Comparison of ENCODE assay signal across 8 mouse cellular contexts in the genomic region with DNA sequence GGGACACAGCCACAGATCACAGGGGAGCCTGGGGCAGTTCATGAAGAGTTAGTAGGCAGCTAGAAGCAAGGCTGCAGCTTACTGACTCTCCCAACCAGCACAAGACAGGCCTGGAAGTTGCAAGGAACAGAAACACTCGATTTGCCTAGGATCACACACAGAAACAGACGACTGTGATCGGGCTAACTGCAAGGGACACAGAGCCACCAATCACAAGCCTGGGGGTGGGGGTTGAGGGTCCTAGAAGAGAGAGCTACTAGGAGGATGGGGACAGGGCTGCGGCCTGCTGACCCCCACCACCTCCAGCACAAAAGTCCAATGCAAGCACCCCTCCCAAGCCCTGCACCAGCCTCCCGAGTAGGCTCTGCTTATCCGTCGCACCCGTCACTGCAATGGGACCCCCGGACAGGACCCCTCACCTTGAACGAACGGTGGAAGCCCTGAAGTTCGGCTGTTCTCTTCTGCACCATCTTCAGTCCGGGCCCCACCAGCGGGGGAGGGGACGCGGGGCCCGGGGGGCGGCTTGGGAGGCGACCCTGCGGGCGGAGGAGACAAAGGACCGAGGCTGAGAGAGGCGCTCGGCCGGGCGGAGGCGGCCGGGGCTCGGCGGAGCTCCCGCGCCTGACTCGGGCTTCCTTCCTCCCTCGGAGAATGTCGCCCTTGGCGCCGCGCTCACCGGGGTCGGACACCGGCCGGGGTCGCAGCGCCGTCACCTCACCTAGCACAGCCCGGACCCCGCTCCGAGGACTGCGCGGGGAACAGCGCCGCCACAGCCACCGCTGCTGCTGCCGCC. TPM values are rescaled to one million over a fixed set of nuclear protein-coding genes. Genes with fewer than 3 reads are reported as not detected.
A peak's percentile ranks its signal among the peaks of the same experiment; 100 is the strongest.
DNase-seq lines count a peak whose midpoint lies in the region; ATAC-seq and TF ChIP-seq lines count a peak whose summit lies in the region.

No protein-coding gene starts in this region.

- TF ChIP-seq POLR2A in bone marrow macrophage, adult 2 months (IDR thresholded peaks at IDR 0.05; ENCODE audit: borderline replicate concordance, low read depth, low read length): no peak
- TF ChIP-seq POLR2A in liver, adult 2 months (IDR thresholded peaks at IDR 0.05; ENCODE audit: extremely low read depth, insufficient read depth, low read length): no peak

- peak overlapping the region; percentile 72 for H3K4me2 ChIP-seq in forebrain, postnatal 0 days (ENCODE audit: low read depth)
- H3K4me2 ChIP-seq in neural tube, embryonic 15.5 days: peak overlapping the region; percentile 76

- DNase-seq in left cerebral cortex, postnatal 25 days (ENCODE audit: low spot score in 2 of 2): peak; percentile 34
- no peak for DNase-seq in left cerebral cortex, adult 8-10 months (ENCODE audit: low spot score in 2 of 2)
- DNase-seq in forebrain, postnatal 0 days: peak; percentile 54
- peak; percentile 26 for DNase-seq in liver, adult 2 months (ENCODE audit: extremely low read depth, low read depth, low spot score)
- no peak for DNase-seq in spleen, postnatal 36 days (ENCODE audit: low spot score in 2 of 2)
- no peak for DNase-seq in frontal cortex, postnatal 10 days (ENCODE audit: low spot score in 2 of 2)

- intact Hi-C loops in left cerebral cortex, postnatal 25 days (cut with DNase I): loop anchor here (1.0 to 5.0 kb wide), 4 partner anchors 19 to 88 kb away; a partner anchor contains a TSS

- H3K9ac ChIP-seq in forebrain, postnatal 0 days: peak overlapping the region; percentile 94
- peak overlapping the region; percentile 99 for H3K9ac ChIP-seq in liver, adult 2 months (ENCODE audit: low read depth, low read length)
- peak overlapping the region; percentile 79 for H3K9ac ChIP-seq in neural tube, embryonic 15.5 days (replicated peaks)

- 2% methylated on average over 51 of the region's 54 CpGs for WGBS in forebrain, postnatal 0 days
- WGBS in liver, adult 2 months: under 1% methylated on average over 38 of the region's 54 CpGs
- 0% methylated on average over 43 of the region's 54 CpGs for WGBS in neural tube, embryonic 15.5 days

- H3K36me3 ChIP-seq in forebrain, postnatal 0 days (ENCODE audit: insufficient read depth): peaks cover 10% of the 10 kb centered on the region
- H3K36me3 ChIP-seq in liver, adult 2 months (ENCODE audit: control insufficient read depth, insufficient read depth, low read length): peaks cover 9% of the 10 kb centered on the region
- H3K36me3 ChIP-seq in neural tube, embryonic 15.5 days: peaks cover 15% of the 10 kb centered on the region

- peaks cover 44% of the 10 kb centered on the region for H3K4me1 ChIP-seq in bone marrow macrophage, adult 2 months (ENCODE audit: control insufficient read depth, insufficient read depth, low read length)
- peaks cover 35% of the 10 kb centered on the region for H3K4me1 ChIP-seq in forebrain, postnatal 0 days (ENCODE audit: insufficient read depth)
- H3K4me1 ChIP-seq in liver, adult 2 months (ENCODE audit: control insufficient read depth, insufficient read depth, low read length): peaks cover 59% of the 10 kb centered on the region
- peaks cover 78% of the 10 kb centered on the region for H3K4me1 ChIP-seq in neural tube, embryonic 15.5 days

- H3K27me3 ChIP-seq in forebrain, postnatal 0 days (ENCODE audit: insufficient read depth, low read length): no peaks in the 10 kb centered on the region
- no peaks in the 10 kb centered on the region for H3K27me3 ChIP-seq in liver, adult 2 months (ENCODE audit: control insufficient read depth, insufficient read depth, low read length)
- H3K27me3 ChIP-seq in neural tube, embryonic 15.5 days (replicated peaks): no peaks in the 10 kb centered on the region

- peak; percentile 0 for ATAC-seq in forebrain, postnatal 0 days
- peak; percentile 18 for ATAC-seq in neural tube, embryonic 15.5 days (ENCODE audit: low FRiP score)

- H3K4me3 ChIP-seq in bone marrow macrophage, adult 2 months (ENCODE audit: insufficient read depth, low read length): peak overlapping the region; percentile 71
- H3K4me3 ChIP-seq in forebrain, postnatal 0 days (ENCODE audit: low read depth, low read length): peak overlapping the region; percentile 88
- H3K4me3 ChIP-seq in liver, adult 2 months (ENCODE audit: insufficient read depth, low read depth, low read length): peak overlapping the region; percentile 93
- peak overlapping the region; percentile 69 for H3K4me3 ChIP-seq in neural tube, embryonic 15.5 days (replicated peaks)

- peak overlapping the region; percentile 48 for H3K27ac ChIP-seq in bone marrow macrophage, adult 2 months (ENCODE audit: insufficient read depth, low read depth, low read length)
- H3K27ac ChIP-seq in forebrain, postnatal 0 days (ENCODE audit: low read depth, low read length): peak overlapping the region; percentile 88
- peak overlapping the region; percentile 85 for H3K27ac ChIP-seq in liver, adult 2 months (replicated peaks; ENCODE audit: insufficient read depth, low read depth, low read length)
- H3K27ac ChIP-seq in neural tube, embryonic 15.5 days (replicated peaks): peak overlapping the region; percentile 89

- no peak for TF ChIP-seq CTCF in bone marrow macrophage, adult 2 months (IDR thresholded peaks at IDR 0.05; ENCODE audit: low read depth, low read length)
- peak; percentile 23; the same call in 1 of the 2 replicates for TF ChIP-seq CTCF in forebrain, postnatal 0 days (IDR thresholded peaks at IDR 0.05; ENCODE audit: low read depth)
- TF ChIP-seq CTCF in liver, adult 2 months (IDR thresholded peaks at IDR 0.05; ENCODE audit: low read depth, low read length): no peak

- no peaks in the 10 kb centered on the region for H3K9me3 ChIP-seq in forebrain, postnatal 0 days (ENCODE audit: low read length)
- H3K9me3 ChIP-seq in neural tube, embryonic 15.5 days (replicated peaks): no peaks in the 10 kb centered on the region

- peaks cover 39% of the 10 kb centered on the region for H3K79me2 ChIP-seq in liver, adult 2 months (ENCODE audit: control insufficient read depth, insufficient read depth, low read length)

RNA-seq across cellular contexts. Expression of a gene that starts 2.3 kb away (rescaled TPM):
- 10 to 100 TPM; 35.3 to 44.0 TPM for total RNA-seq in left cerebral cortex, postnatal 25 days (2021)
- total RNA-seq in left cerebral cortex, adult 8-10 months (2022): 10 to 100 TPM; 36.0 to 47.0 (median 40.9) TPM
- 107 and 117 TPM in 2 replicates for polyA plus RNA-seq in bone marrow macrophage, adult 2 months (2012; ENCODE audit: insufficient read depth, insufficient read length, missing spikeins)
- 55.2 and 69.8 TPM in 2 replicates for total RNA-seq in forebrain, postnatal 0 days (2014; rRNA removed)
- 42.4 and 43.6 TPM in 2 replicates for polyA plus RNA-seq in forebrain, postnatal 0 days (2015; fragmentation: Nextera tagmentation; extraction: Ambion mirVana)
- 88.6 and 119 TPM in 2 replicates for total RNA-seq in liver, adult 2 months (2014; rRNA removed)
- 87.0 and 116 TPM in 2 replicates for polyA plus RNA-seq in liver, adult 2 months (2012; rRNA removed)
- 56.2 and 70.3 TPM in 2 replicates for polyA plus RNA-seq in neural tube, embryonic 15.5 days (2015; fragmentation: Nextera tagmentation; extraction: Ambion mirVana)

RNA-seq across cellular contexts. Expression of a gene that starts 18.7 kb away (rescaled TPM):
- total RNA-seq in left cerebral cortex, postnatal 25 days (2021): 10 to 100 TPM; 91.7 to 92.7 TPM
- total RNA-seq in left cerebral cortex, adult 8-10 months (2022): 10 to 100 TPM; 88.6 to 97.6 (median 94.5) TPM
- 20.9 and 22.7 TPM in 2 replicates for polyA plus RNA-seq in bone marrow macrophage, adult 2 months (2012; ENCODE audit: insufficient read depth, insufficient read length, missing spikeins)
- total RNA-seq in forebrain, postnatal 0 days (2014; rRNA removed): 105 and 131 TPM in 2 replicates
- polyA plus RNA-seq in forebrain, postnatal 0 days (2015; fragmentation: Nextera tagmentation; extraction: Ambion mirVana): 70.4 and 77.6 TPM in 2 replicates
- total RNA-seq in liver, adult 2 months (2014; rRNA removed): 16.2 and 19.7 TPM in 2 replicates
- polyA plus RNA-seq in liver, adult 2 months (2012; rRNA removed): 36.1 and 36.8 TPM in 2 replicates
- polyA plus RNA-seq in neural tube, embryonic 15.5 days (2015; fragmentation: Nextera tagmentation; extraction: Ambion mirVana): 91.9 and 92.1 TPM in 2 replicates

RNA-seq across cellular contexts. Expression of a gene that starts 26.2 kb away (rescaled TPM):
- 10 to 100 TPM; 13.4 to 15.8 TPM for total RNA-seq in left cerebral cortex, postnatal 25 days (2021)
- total RNA-seq in left cerebral cortex, adult 8-10 months (2022): 10 to 100 TPM; 12.0 to 17.6 (median 14.8) TPM
- polyA plus RNA-seq in bone marrow macrophage, adult 2 months (2012; ENCODE audit: insufficient read depth, insufficient read length, missing spikeins): 53.3 and 53.8 TPM in 2 replicates
- 54.1 and 57.8 TPM in 2 replicates for total RNA-seq in forebrain, postnatal 0 days (2014; rRNA removed)
- 38.9 and 45.9 TPM in 2 replicates for polyA plus RNA-seq in forebrain, postnatal 0 days (2015; fragmentation: Nextera tagmentation; extraction: Ambion mirVana)
- 3.5 and 5.2 TPM in 2 replicates for total RNA-seq in liver, adult 2 months (2014; rRNA removed)
- polyA plus RNA-seq in liver, adult 2 months (2012; rRNA removed): 6.1 TPM in 2 replicates
- polyA plus RNA-seq in neural tube, embryonic 15.5 days (2015; fragmentation: Nextera tagmentation; extraction: Ambion mirVana): 53.0 and 58.8 TPM in 2 replicates

RNA-seq across cellular contexts. Expression of a gene that starts 26.4 kb away (rescaled TPM):
- total RNA-seq in left cerebral cortex, postnatal 25 days (2021): 10 to 100 TPM; 35.9 to 42.5 TPM
- total RNA-seq in left cerebral cortex, adult 8-10 months (2022): 10 to 100 TPM; 44.2 to 67.8 (median 57.0) TPM
- polyA plus RNA-seq in bone marrow macrophage, adult 2 months (2012; ENCODE audit: insufficient read depth, insufficient read length, missing spikeins): 11.0 and 25.2 TPM in 2 replicates
- 37.9 and 39.5 TPM in 2 replicates for total RNA-seq in forebrain, postnatal 0 days (2014; rRNA removed)
- polyA plus RNA-seq in forebrain, postnatal 0 days (2015; fragmentation: Nextera tagmentation; extraction: Ambion mirVana): 34.4 and 36.7 TPM in 2 replicates
- total RNA-seq in liver, adult 2 months (2014; rRNA removed): 17.2 and 18.3 TPM in 2 replicates
- 42.5 and 49.7 TPM in 2 replicates for polyA plus RNA-seq in liver, adult 2 months (2012; rRNA removed)
- polyA plus RNA-seq in neural tube, embryonic 15.5 days (2015; fragmentation: Nextera tagmentation; extraction: Ambion mirVana): 43.3 and 46.8 TPM in 2 replicates

RNA-seq across cellular contexts. Expression of a gene that starts 53.0 kb away (rescaled TPM):
- total RNA-seq in left cerebral cortex, postnatal 25 days (2021): 100 to 1,000 TPM; 222 to 247 TPM
- 100 to 1,000 TPM; 214 to 250 (median 240) TPM for total RNA-seq in left cerebral cortex, adult 8-10 months (2022)
- polyA plus RNA-seq in bone marrow macrophage, adult 2 months (2012; ENCODE audit: insufficient read depth, insufficient read length, missing spikeins): 87.3 and 98.4 TPM in 2 replicates
- total RNA-seq in forebrain, postnatal 0 days (2014; rRNA removed): 127 and 135 TPM in 2 replicates
- polyA plus RNA-seq in forebrain, postnatal 0 days (2015; fragmentation: Nextera tagmentation; extraction: Ambion mirVana): 91.8 and 94.1 TPM in 2 replicates
- total RNA-seq in liver, adult 2 months (2014; rRNA removed): 54.4 and 56.1 TPM in 2 replicates
- polyA plus RNA-seq in liver, adult 2 months (2012; rRNA removed): 110 and 123 TPM in 2 replicates
- polyA plus RNA-seq in neural tube, embryonic 15.5 days (2015; fragmentation: Nextera tagmentation; extraction: Ambion mirVana): 106 and 118 TPM in 2 replicates

Comparison
In these comparisons a context has a peak if more than half of its experiments do, and no peak if none do; other contexts are left out.
1. DNase-seq: peak in left cerebral cortex, postnatal 25 days (2 of 2), forebrain, postnatal 0 days (single experiment) and liver, adult 2 months (single experiment); none in left cerebral cortex, adult 8-10 months (0 of 2), spleen, postnatal 36 days (0 of 2) and frontal cortex, postnatal 10 days (0 of 2).
2. Peak in every context shown above with its lines, with median percentiles within 50 percentile points of each other: H3K27ac ChIP-seq, H3K4me3 ChIP-seq and H3K9ac ChIP-seq.